Mouse (Mus musculus) left cerebral cortex, adult 6 months (tissue): ENCODE measurements around the gene Tnfrsf19. TPM values are rescaled to one million over a fixed set of nuclear protein-coding genes. Genes with fewer than 3 reads are reported as not detected.

Source experiments
- long read RNA-seq, 2 experiments: library from polyadenylated mRNA; unstranded; transcript quantifications; one replicate each; pipeline ENCODE4 v2.0.0; 2019 to 2020
- polyA plus RNA-seq: library from polyadenylated mRNA; unstranded; fragments of <200 nt; fragmentation: Nextera tagmentation; gene quantifications from 2 replicates; pipeline ENCODE4 v1.2.3, GENCODE M21; 2021

Tnfrsf19 gene
- polyA plus RNA-seq: 23.2 and 27.3 TPM in 2 replicates
- long read RNA-seq, experiment 1, full-length matches to known transcripts: 108 of 134 reads
- long read RNA-seq, experiment 1, partial matches to known transcripts: 11 of 134 reads
- long read RNA-seq, experiment 1, other reads (novel, unspliced or antisense): 15 of 134 reads
- long read RNA-seq, experiment 2, full-length matches to known transcripts: 14 of 29 reads
- long read RNA-seq, experiment 2, partial matches to known transcripts: 7 of 29 reads
- long read RNA-seq, experiment 2, other reads (novel, unspliced or antisense): 8 of 29 reads

DNA sequence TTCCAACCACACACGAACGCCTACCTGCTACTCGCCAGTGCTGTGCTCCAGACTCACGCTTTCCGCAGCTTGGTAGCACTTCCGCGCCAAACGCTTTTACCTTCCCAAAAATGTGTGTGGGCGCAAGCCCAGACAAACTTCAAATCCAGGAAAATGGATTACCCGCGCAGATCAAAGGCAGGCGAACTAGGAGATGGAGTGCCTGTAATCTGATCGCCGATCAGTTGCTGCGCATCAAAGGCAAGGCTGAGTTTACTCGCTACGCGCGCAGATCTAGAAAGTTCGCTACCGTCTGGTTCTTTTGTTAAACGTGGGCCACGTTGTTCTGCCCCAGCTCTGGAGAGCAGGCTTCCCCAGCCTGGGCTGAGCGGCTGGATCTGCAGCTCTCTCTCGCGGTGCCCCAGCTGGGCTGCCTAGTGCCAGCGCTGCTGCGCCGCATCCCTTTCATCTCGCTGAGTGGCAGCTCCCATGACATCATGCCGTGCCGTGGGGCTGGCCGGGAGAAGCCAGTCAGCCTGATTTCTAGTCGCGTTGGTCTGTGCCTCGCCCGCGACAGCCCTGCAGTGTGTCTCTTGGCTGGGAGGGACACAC is at the start of gene Tnfrsf19:
TSS of gene Tnfrsf19 (minus strand) at position 400 of the 591 bp plus-strand sequence.

Other genes with a start within 250 kb of the Tnfrsf19 start
- gene Sacs, start 92.0 kb upstream of the Tnfrsf19 start, polyA plus RNA-seq: 6.2 and 7.1 TPM in 2 replicates
- gene Sgcg, start 212.0 kb upstream of the Tnfrsf19 start, polyA plus RNA-seq: 0.09 and 0.10 TPM in 2 replicates